Mouse (Mus musculus) right cerebral cortex, postnatal 36 days (tissue): Measurements from ENCODE around the gene Lbx2.

Source experiments
- DNase-seq, 2 experiments: peaks; one replicate each; pipeline ENCODE4 v3.0.0; 2022; ENCODE audit warnings: low spot score in 2 of 2, mixed read lengths in 1 of 2

Lbx2 gene

GRCm38 (mm10) chr6:83086121-83087035 is at the start of gene Lbx2:
TSS of gene Lbx2 (plus strand) at chr6:83086367.
- DNase-seq, result no peak

GRCm38 (mm10) chr6:83037188-83037587 is 49.0 kb upstream of the Lbx2 start:
- DNase-seq, result no peak

- peak; percentile 73 to 81 for DNase-seq
Observed at GRCm38 (mm10) chr6:83038496-83039012, 47.6 kb upstream of the Lbx2 start.

- no peak for DNase-seq
Observed at GRCm38 (mm10) chr6:83040601-83041000, 45.6 kb upstream of the Lbx2 start.

GRCm38 (mm10) chr6:83043561-83043960 is 42.6 kb upstream of the Lbx2 start:
- DNase-seq, result no peak

GRCm38 (mm10) chr6:83043993-83044392 is 42.2 kb upstream of the Lbx2 start:
- DNase-seq, result no peak

DNA sequence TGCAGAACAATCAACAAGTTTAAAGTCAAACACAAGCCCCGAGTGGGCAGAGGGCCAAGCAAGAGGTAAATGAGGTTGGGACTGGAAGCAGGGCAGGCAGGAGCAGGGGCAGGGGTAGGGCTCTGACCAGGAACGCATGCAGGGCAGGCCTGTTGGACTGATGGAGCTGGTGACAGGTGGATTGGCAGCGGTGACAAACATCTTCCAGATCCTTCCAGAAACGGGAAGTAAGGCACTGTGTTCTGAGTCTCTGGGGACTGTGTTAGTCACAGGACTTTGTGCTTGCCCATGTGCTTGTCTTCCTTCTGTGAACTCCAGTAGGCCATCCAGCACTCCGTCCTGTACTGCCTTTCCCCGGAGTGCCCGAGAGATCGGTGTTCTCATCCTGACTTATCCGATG is 41.4 kb upstream of the Lbx2 start:
- no peak for DNase-seq

- no peak for DNase-seq
Observed at GRCm38 (mm10) chr6:83049367-83049766, 36.8 kb upstream of the Lbx2 start.

DNA sequence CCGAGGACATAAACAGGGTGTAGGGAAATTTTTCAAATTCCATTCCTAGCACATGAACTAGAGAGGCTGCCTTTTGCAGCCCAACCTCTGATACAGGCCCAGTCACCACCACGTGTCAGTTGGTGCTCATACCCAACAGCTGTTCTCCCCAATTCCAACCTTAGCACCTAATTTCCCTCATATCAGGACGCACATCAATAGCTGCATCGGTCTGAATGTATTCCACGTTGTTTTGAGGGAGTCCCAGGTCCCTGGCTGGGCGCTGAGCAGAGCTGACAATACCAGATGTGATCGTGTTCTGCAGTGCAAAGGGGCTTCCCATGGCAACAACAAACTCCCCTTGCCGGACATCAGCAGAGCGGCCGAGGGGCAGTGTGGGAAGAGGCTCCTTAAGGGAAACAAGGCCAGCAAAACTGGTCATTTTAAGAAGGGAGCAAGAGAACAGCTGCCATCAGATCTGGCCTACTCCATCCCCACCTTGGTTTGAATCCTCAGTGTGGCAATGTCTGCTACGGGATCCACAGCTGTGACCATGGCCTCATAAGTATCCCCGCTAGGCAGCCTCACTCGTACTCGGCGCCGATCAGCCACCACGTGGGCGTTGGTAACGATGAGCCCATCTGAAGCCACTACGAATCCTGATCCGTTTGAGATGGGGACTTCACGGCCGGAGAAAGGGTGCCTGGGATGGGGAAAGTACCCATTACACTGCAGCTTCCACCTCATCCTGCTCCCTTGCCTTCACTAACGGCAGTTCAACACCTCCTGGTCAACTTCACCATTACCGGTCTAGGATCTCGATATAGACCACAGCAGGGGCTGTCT is 32.8 kb upstream of the Lbx2 start:
- DNase-seq, result peak in 1 of 2 experiments; percentile 31

GRCm38 (mm10) chr6:83054074-83054851 is 31.9 kb upstream of the Lbx2 start, which contains the start of gene Aup1:
TSS of gene Aup1 (plus strand) at chr6:83054521.
- DNase-seq, result peak; percentile 98

- DNase-seq, result no peak
Observed at GRCm38 (mm10) chr6:83054871-83055431, 31.2 kb upstream of the Lbx2 start, which contains the start of gene Htra2. TSS of gene Htra2 (minus strand) at chr6:83055273.

- no peak for DNase-seq
Observed at GRCm38 (mm10) chr6:83057790-83058189, 28.4 kb upstream of the Lbx2 start, which contains the start of gene Dqx1. TSS of gene Dqx1 (plus strand) at chr6:83057844.

DNA sequence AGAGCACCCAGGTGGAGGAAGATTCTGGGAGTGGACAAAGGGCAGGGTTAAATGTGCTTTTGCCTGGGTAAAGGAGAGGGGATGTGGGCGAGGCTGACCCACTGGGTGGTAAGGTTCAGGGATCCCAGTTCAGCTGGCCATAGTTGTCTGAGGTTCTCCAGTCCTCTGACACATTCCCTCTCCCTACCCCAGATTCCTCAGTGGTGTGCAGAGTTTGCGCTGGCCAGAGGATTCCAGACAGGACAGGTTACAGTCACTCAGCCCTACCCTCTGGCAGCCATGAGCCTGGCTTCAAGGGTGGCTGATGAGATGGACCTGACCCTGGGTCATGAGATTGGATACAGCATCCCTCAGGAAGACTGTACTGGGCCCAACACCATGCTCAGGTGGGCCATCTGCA is 27.4 kb upstream of the Lbx2 start:
- DNase-seq, result no peak

GRCm38 (mm10) chr6:83065995-83066394 is 20.2 kb upstream of the Lbx2 start:
- no peak for DNase-seq

DNA sequence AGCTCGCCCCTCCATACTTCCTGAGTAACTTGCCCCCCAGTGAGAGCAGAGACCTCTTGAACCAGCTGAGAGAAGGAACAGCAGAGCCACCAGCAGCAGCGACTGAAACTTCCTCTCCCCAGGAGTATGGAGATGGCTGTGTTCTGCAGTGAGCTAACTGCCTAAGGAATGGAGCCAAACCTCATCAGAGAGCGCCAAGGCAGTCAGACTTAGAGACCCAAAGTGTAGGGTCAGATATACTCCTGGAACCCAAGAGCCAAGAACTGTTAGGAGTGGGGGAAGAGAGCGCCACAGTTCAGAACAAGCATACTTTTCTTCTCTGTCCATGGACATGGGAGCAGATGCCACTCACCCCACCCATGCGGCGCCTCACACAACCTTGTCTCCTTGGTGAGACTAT is 19.7 kb upstream of the Lbx2 start:
- no peak for DNase-seq

- DNase-seq, result no peak
Observed at GRCm38 (mm10) chr6:83068221-83068620, 17.9 kb upstream of the Lbx2 start.

GRCm38 (mm10) chr6:83068706-83069487 is 17.3 kb upstream of the Lbx2 start:
- no peak for DNase-seq

DNA sequence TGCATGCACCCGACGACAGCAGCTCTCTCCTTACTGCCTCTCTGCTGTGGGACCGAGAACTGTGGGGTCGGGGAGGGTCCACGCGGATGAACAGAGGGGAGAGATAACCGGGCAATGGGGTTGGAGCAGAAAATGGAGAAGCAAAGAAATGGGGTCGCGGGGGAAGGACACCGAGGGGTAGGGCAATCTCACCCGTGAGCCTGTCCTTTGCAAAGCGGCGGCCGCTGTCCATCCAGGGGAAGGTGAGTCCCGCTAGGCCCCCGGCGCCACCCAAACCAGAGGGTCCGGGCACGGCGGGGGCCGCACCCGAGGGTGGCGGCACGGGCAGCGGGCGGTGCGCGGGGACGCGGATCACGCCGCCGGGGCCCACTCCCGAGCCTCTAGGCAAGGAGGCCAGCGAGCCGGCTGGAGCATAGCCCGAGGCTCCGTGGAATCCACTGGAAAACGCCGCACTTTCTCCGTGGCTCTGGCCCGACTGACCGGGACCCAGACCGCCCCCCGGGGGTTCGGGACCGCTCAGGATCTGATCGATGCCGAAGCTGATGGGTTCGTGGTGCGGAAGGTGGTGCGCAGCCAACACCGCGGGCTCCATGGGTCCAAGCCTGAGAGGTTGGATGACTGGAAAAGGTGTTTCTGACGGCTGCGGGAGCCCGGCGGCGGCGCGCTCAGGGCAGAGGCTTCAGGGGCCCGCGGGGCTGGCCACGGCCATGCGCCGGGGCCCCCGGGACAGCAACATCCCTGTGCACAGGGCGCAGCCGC is 16.5 kb upstream of the Lbx2 start:
- no peak for DNase-seq

GRCm38 (mm10) chr6:83070247-83070310 is 16.1 kb upstream of the Lbx2 start, which contains the start of gene Tlx2:
TSS of gene Tlx2 (minus strand) at chr6:83070293.
- DNase-seq, result no peak
